Mouse (Mus musculus): ENCODE data around the gene Cenpf. TPM values are rescaled to one million over a fixed set of nuclear protein-coding genes. Genes with fewer than 3 reads are reported as not detected.

The Cenpf gene
- 89.3 and 91.6 TPM in 2 replicates for polyA plus RNA-seq (2014; fragmentation: Nextera tagmentation; extraction: Ambion mirVana)

- H3K9me3 ChIP-seq (ENCODE audit: control insufficient read depth, low read depth, low read length): no peaks in the 10 kb centered on the region
- ATAC-seq (ENCODE audit: insufficient number of reproducible peaks, insufficient read depth, low FRiP score, low read depth): peak; percentile 100
- H3K4me3 ChIP-seq (ENCODE audit: low read depth, low read length): peak within 1 kb of the TSS; percentile 78
- H3K27ac ChIP-seq (ENCODE audit: low read length): peak within 1 kb of the TSS; percentile 55; the same call in 1 of the 2 replicates
- H3K27me3 ChIP-seq (ENCODE audit: control insufficient read depth, insufficient read depth, low read length): no peaks in the 10 kb centered on the region
- under 1% methylated on average over 55 of the region's 55 CpGs for WGBS
- peaks cover 7% of the 10 kb centered on the region; the same call in 1 of the 2 replicates for H3K4me1 ChIP-seq (ENCODE audit: control insufficient read depth, insufficient read depth, low read length)
- peak within 1 kb of the TSS; percentile 83 for H3K4me2 ChIP-seq (replicated peaks; ENCODE audit: low read depth, low read length)
- H3K36me3 ChIP-seq (ENCODE audit: control insufficient read depth, insufficient read depth, low read length): peaks cover 14% of the 10 kb centered on the region; the same call in 1 of the 2 replicates
- peak within 1 kb of the TSS; percentile 65 for H3K9ac ChIP-seq (replicated peaks; ENCODE audit: low read depth, low read length)
Measured at GRCm38 (mm10) chr1:189687654-189688387, at the start of gene Cenpf. Gene Cenpf, minus strand, starts transcription at chr1:189688086.

- Histone ChIP-seq H3K4me2 (replicated peaks; ENCODE audit: low read depth, low read length) (no peak overlapping the region), H3K36me3 (ENCODE audit: control insufficient read depth, insufficient read depth, low read length) (no peaks in the 10 kb centered on the region), H3K9ac (replicated peaks; ENCODE audit: low read depth, low read length) (no peak overlapping the region), H3K27ac (ENCODE audit: low read length) (no peak overlapping the region), H3K9me3 (ENCODE audit: control insufficient read depth, low read depth, low read length) (no peaks in the 10 kb centered on the region), H3K27me3 (ENCODE audit: control insufficient read depth, insufficient read depth, low read length) (no peaks in the 10 kb centered on the region), H3K4me1 (ENCODE audit: control insufficient read depth, insufficient read depth, low read length) (peaks cover 14% of the 10 kb centered on the region), H3K4me3 (ENCODE audit: low read depth, low read length) (no peak overlapping the region)
- no peak for ATAC-seq (ENCODE audit: insufficient number of reproducible peaks, insufficient read depth, low FRiP score, low read depth)
- WGBS: 52% methylated on average over 8 of the region's 8 CpGs
Measured at GRCm38 (mm10) chr1:189732156-189732555, 44.3 kb upstream of the Cenpf start.

- H3K4me2 ChIP-seq (replicated peaks; ENCODE audit: low read depth, low read length): 0 out of 2 replicates have a peak overlapping the region, but pooled peaks have one; percentile 10
- no peak overlapping the region for H3K9ac ChIP-seq (replicated peaks; ENCODE audit: low read depth, low read length)
- H3K4me3 ChIP-seq (ENCODE audit: low read depth, low read length): no peak overlapping the region
- H3K4me1 ChIP-seq (ENCODE audit: control insufficient read depth, insufficient read depth, low read length): peaks cover 14% of the 10 kb centered on the region
- WGBS: 63% methylated on average over 10 of the region's 10 CpGs
- no peak for ATAC-seq (ENCODE audit: insufficient number of reproducible peaks, insufficient read depth, low FRiP score, low read depth)
- no peaks in the 10 kb centered on the region for H3K9me3 ChIP-seq (ENCODE audit: control insufficient read depth, low read depth, low read length)
- no peak overlapping the region for H3K27ac ChIP-seq (ENCODE audit: low read length)
- no peaks in the 10 kb centered on the region for H3K36me3 ChIP-seq (ENCODE audit: control insufficient read depth, insufficient read depth, low read length)
- H3K27me3 ChIP-seq (ENCODE audit: control insufficient read depth, insufficient read depth, low read length): no peaks in the 10 kb centered on the region
Measured at GRCm38 (mm10) chr1:189731697-189732096, 43.8 kb upstream of the Cenpf start.

GRCm38 (mm10) chr1:189729141-189729815 is 41.4 kb upstream of the Cenpf start:
- no peaks in the 10 kb centered on the region for H3K27me3 ChIP-seq (ENCODE audit: control insufficient read depth, insufficient read depth, low read length)
- H3K27ac ChIP-seq (ENCODE audit: low read length): peak overlapping the region; percentile 95; the same call in 1 of the 2 replicates
- 8% methylated on average over 17 of the region's 17 CpGs for WGBS
- H3K4me2 ChIP-seq (replicated peaks; ENCODE audit: low read depth, low read length): peak overlapping the region; percentile 78
- H3K36me3 ChIP-seq (ENCODE audit: control insufficient read depth, insufficient read depth, low read length): no peaks in the 10 kb centered on the region
- H3K4me1 ChIP-seq (ENCODE audit: control insufficient read depth, insufficient read depth, low read length): peaks cover 18% of the 10 kb centered on the region
- H3K9me3 ChIP-seq (ENCODE audit: control insufficient read depth, low read depth, low read length): no peaks in the 10 kb centered on the region
- H3K4me3 ChIP-seq (ENCODE audit: low read depth, low read length): peak overlapping the region; percentile 93
- H3K9ac ChIP-seq (replicated peaks; ENCODE audit: low read depth, low read length): peak overlapping the region; percentile 84
- no peak for ATAC-seq (ENCODE audit: insufficient number of reproducible peaks, insufficient read depth, low FRiP score, low read depth)

- ATAC-seq (ENCODE audit: insufficient number of reproducible peaks, insufficient read depth, low FRiP score, low read depth): no peak
- Histone ChIP-seq H3K4me2 (replicated peaks; ENCODE audit: low read depth, low read length) (peak overlapping the region; percentile 78), H3K27ac (ENCODE audit: low read length) (peak overlapping the region; percentile 95), H3K27me3 (ENCODE audit: control insufficient read depth, insufficient read depth, low read length) (no peaks in the 10 kb centered on the region), H3K9ac (replicated peaks; ENCODE audit: low read depth, low read length) (peak overlapping the region; percentile 84), H3K4me1 (ENCODE audit: control insufficient read depth, insufficient read depth, low read length) (peaks cover 18% of the 10 kb centered on the region), H3K36me3 (ENCODE audit: control insufficient read depth, insufficient read depth, low read length) (no peaks in the 10 kb centered on the region), H3K9me3 (ENCODE audit: control insufficient read depth, low read depth, low read length) (no peaks in the 10 kb centered on the region), H3K4me3 (ENCODE audit: low read depth, low read length) (peak overlapping the region; percentile 93)
- WGBS: 1% methylated on average over 15 of the region's 15 CpGs
Measured at GRCm38 (mm10) chr1:189728784-189729115, 40.9 kb upstream of the Cenpf start.

GRCm38 (mm10) chr1:189727884-189728783 is 40.2 kb upstream of the Cenpf start, which contains the start of gene Ptpn14:
Gene Ptpn14, plus strand, starts transcription at chr1:189728268.
- peak within 1 kb of the TSS; percentile 95 for H3K27ac ChIP-seq (ENCODE audit: low read length)
- H3K4me2 ChIP-seq (replicated peaks; ENCODE audit: low read depth, low read length): peak within 1 kb of the TSS; percentile 78
- peaks cover 18% of the 10 kb centered on the region for H3K4me1 ChIP-seq (ENCODE audit: control insufficient read depth, insufficient read depth, low read length)
- WGBS: under 1% methylated on average over 84 of the region's 98 CpGs
- ATAC-seq (ENCODE audit: insufficient number of reproducible peaks, insufficient read depth, low FRiP score, low read depth): peak; percentile 94
- peak within 1 kb of the TSS; percentile 84 for H3K9ac ChIP-seq (replicated peaks; ENCODE audit: low read depth, low read length)
- H3K9me3 ChIP-seq (ENCODE audit: control insufficient read depth, low read depth, low read length): no peaks in the 10 kb centered on the region
- no peaks in the 10 kb centered on the region for H3K36me3 ChIP-seq (ENCODE audit: control insufficient read depth, insufficient read depth, low read length)
- no peaks in the 10 kb centered on the region for H3K27me3 ChIP-seq (ENCODE audit: control insufficient read depth, insufficient read depth, low read length)
- peak within 1 kb of the TSS; percentile 93 for H3K4me3 ChIP-seq (ENCODE audit: low read depth, low read length)

- peak; percentile 70 for ATAC-seq (ENCODE audit: insufficient number of reproducible peaks, insufficient read depth, low FRiP score, low read depth)
- peak overlapping the region; percentile 84 for H3K9ac ChIP-seq (replicated peaks; ENCODE audit: low read depth, low read length)
- 1% methylated on average over 22 of the region's 22 CpGs for WGBS
Measured at GRCm38 (mm10) chr1:189727346-189727883, 39.5 kb upstream of the Cenpf start.

GRCm38 (mm10) chr1:189726121-189726520 is 38.2 kb upstream of the Cenpf start:
- ATAC-seq (ENCODE audit: insufficient number of reproducible peaks, insufficient read depth, low FRiP score, low read depth): no peak
- Histone ChIP-seq H3K36me3 (ENCODE audit: control insufficient read depth, insufficient read depth, low read length) (no peaks in the 10 kb centered on the region), H3K4me2 (replicated peaks; ENCODE audit: low read depth, low read length) (no peak overlapping the region), H3K27ac (ENCODE audit: low read length) (no peak overlapping the region; the same call in 1 of the 2 replicates), H3K4me3 (ENCODE audit: low read depth, low read length) (no peak overlapping the region), H3K9me3 (ENCODE audit: control insufficient read depth, low read depth, low read length) (no peaks in the 10 kb centered on the region), H3K4me1 (ENCODE audit: control insufficient read depth, insufficient read depth, low read length) (peaks cover 15% of the 10 kb centered on the region), H3K9ac (replicated peaks; ENCODE audit: low read depth, low read length) (no peak overlapping the region), H3K27me3 (ENCODE audit: control insufficient read depth, insufficient read depth, low read length) (no peaks in the 10 kb centered on the region)
- WGBS: 66% methylated on average over 4 of the region's 4 CpGs

More at GRCm38 (mm10) chr1:189727346-189727883, 39.5 kb upstream of the Cenpf start:
- Histone ChIP-seq H3K36me3 (ENCODE audit: control insufficient read depth, insufficient read depth, low read length) (no peaks in the 10 kb centered on the region), H3K27me3 (ENCODE audit: control insufficient read depth, insufficient read depth, low read length) (no peaks in the 10 kb centered on the region), H3K4me1 (ENCODE audit: control insufficient read depth, insufficient read depth, low read length) (peaks cover 18% of the 10 kb centered on the region), H3K9me3 (ENCODE audit: control insufficient read depth, low read depth, low read length) (no peaks in the 10 kb centered on the region), H3K4me2 (replicated peaks; ENCODE audit: low read depth, low read length) (peak overlapping the region; percentile 78), H3K4me3 (ENCODE audit: low read depth, low read length) (peak overlapping the region; percentile 93), H3K27ac (ENCODE audit: low read length) (peak overlapping the region; percentile 93)
